Mouse (Mus musculus): Measurements from ENCODE around the gene Actr2.
"Not testable (repeated sequence)": the region's sequence is repeated elsewhere in the genome, so short reads cannot be mapped to it uniquely, and the experiment has no call there.

Gene Actr2

GRCm38 (mm10) chr11:20045586-20045985 is 67.1 kb downstream of the Actr2 start:
- DNase-seq (ENCODE audit: low spot score in 2 of 2) = no peak

DNA sequence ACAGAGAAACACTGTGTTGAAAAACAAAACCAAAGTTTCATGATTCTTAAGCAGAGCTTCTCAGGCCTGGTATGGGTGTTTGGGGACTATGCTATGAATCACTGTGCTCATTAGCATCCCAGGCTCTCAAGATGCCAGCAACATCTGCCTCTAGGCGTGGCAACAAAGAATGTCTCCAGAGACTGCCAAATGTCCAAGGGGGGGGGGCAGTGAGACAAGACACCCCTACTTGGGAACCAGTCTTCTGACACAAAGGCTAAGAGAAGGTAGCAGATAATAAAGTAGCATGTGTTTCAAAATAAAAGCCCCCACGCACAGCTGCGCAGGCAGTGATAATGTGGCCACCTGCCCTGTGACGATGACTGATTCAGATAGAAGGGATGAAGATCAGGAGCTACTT is 69.5 kb downstream of the Actr2 start:
- DNase-seq (ENCODE audit: low spot score in 2 of 2) = no peak

DNA sequence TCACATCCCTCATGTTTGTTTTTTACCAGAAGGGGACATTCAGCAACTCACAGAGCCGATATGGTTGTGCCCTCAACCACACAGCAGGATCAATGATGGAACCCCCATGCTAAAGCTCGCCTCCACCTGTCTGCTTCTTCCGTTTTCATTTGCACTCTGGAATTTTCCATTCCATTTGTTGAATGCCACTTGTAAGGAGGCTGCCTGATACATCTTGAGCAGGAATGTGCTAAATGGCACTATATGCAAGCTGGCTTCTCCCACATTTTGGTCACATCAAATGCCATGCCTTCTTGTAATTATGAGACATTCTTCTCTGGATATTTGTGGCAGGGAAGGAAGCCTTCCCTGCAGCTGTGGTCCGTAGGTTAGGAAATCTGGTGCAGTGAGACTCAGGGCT is 70.6 kb downstream of the Actr2 start:
- no peak for DNase-seq (ENCODE audit: low spot score in 2 of 2)

DNA sequence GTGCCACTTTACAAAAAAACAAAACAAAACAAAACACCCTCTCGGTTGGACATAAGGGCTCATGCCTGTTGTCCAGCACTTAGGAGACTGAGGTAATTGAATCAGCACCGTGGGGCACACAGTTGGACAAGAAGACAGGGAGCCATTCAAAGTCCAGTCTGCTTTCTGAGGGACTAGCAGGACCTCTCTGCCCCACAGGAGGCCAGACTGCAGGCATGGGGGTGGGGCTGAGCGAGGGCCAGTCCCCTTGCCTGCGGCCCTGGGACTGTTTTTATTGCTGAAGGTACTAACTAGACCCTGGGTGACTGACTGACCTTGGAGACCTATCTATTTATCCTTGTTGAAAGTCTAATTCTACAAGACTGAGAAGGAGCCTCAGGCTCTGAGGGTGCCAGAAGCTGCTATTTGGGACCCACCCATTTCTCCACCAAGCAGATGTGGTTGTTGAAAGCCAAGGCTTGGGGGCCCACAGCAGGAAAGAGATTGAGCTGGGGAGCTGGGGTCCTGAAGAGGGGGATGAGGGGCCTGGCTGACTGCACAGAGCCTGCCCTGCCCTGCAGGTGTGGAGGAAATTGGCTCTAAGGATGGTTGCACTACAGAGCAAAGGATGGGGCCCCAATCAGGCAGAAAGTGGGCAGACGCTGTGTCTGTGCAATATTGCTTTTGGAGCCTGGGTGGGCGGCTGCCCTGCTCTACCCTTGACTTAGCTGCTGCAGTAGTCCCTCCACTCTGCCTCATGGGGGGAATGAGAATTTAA is 71.4 kb downstream of the Actr2 start:
- no peak for DNase-seq (ENCODE audit: low spot score in 2 of 2)

DNA sequence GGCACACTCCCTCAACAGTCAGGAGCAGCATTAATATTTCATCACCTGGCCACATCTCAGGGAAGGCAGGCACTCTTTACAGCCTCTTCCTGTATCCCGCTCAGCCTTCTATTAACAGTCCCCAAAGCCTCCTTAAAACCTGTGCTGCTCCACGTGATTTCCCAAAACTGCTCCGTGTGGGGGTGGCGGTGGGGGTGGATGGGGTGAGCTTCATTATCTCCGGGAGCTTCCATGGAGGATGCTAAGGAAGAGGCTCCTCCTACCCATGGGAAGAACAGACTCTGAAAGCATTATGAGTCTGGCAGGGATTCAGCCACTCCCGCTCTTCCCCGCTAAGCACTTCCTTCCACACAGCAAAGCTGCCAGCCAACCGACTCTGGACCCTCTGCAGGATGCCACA is 74.0 kb downstream of the Actr2 start:
- peak in 1 of 2 experiments; percentile 62 for DNase-seq (ENCODE audit: low spot score in 2 of 2)

DNA sequence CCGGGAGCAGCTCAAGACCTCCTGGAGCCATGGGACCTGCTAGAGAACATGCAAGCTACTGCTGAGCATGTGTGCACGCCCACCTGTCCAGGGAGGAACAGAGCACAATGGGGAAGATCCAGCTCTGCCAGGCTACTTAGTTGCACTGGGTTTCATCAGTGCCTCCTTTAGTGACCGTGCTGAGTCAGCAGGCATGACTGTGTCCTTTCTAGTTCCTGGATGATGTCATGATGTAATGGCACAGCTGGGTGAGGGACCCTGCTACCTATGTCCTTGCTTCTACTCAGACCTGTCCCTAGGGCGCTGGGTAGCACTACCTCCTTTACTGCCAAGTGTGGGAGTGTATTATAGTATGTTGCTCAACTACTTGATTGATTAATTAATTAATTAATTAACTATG is 75.0 kb downstream of the Actr2 start:
- no peak for DNase-seq (ENCODE audit: low spot score in 2 of 2)

DNA sequence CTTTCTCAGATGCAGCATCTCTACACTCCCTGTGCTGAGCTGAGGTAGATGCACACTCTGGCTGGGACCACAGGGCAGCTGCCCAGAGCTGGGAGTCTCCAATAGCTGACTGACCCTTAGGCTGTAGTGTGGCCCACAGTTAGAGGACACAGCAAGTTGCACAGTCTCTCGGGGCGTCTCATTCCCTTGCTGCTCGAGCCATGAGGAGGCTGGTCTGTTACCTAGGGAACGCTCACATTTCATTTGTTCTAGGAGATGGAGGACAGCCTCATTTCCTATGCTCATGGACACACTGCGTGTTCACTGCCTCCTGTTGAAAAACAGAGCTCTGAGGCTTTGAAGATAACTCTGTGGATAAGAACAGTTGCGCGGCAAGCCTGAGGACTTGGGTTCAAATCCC is 76.7 kb downstream of the Actr2 start:
- DNase-seq (ENCODE audit: low spot score in 2 of 2) = no peak

GRCm38 (mm10) chr11:20035343-20035928 is 77.3 kb downstream of the Actr2 start:
- peak in 1 of 2 experiments; percentile 55 for DNase-seq (ENCODE audit: low spot score in 2 of 2)

DNA sequence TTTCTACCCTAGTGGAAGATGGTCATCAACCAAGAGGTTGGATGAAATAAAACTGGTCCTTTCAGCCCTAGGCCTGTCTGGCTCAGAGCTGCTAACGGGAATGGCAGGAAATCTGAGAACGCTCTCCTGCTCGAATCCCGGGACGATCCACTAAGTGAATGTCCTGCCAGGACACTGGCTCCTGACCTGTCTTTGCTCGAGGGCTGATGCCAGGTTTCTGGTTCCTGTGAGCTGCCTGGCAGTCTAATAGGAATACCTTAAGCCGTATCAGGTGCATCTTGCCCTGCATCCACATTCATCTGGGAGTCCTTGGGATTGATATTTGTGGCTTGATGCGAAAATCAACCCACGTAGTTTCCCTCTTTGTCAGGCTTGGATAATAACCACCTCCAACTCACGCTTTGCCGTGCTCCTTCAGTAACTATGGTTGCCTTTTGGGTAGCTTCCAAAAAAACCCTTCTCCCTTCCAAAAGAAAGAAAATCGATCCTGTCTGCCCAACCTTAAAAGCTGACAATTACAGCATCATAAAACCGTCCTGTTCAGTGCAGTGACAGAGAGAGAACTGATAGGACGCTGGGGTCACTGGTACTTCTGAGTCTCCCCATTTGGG is 78.3 kb downstream of the Actr2 start:
- no peak for DNase-seq (ENCODE audit: low spot score in 2 of 2)

DNA sequence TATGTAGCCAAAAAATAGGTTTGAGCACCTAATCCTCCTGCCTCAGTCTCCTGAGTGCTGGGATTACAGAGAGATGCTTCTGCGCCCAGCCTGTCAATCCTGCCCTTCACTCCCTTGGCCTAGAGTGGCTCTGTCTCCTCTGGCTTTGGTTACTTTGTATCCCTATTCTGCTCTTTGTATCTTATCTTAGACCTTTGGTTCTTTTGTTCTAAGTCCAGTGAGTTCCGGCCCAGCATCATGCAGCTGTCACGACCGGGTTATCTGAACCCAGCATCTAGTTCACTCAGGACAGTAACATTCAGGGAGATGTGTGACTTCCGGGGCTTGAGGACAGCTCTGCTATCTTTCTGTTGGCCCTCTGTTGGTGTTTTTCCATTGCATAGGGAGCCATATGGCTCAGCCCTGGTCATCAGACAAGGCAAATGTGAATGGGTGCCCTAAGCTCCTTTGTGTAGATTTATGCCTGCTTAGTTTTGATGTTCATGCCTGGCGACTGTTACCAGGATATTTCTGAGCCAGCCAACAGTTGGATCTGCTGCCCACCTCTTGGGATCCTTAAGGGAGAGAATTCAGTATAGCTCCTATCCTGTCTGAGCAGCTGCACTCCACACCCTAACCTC is 79.1 kb downstream of the Actr2 start:
- no peak for DNase-seq (ENCODE audit: low spot score in 2 of 2)

GRCm38 (mm10) chr11:20031536-20031935 is 81.2 kb downstream of the Actr2 start:
- no peak for DNase-seq (ENCODE audit: low spot score in 2 of 2)

DNA sequence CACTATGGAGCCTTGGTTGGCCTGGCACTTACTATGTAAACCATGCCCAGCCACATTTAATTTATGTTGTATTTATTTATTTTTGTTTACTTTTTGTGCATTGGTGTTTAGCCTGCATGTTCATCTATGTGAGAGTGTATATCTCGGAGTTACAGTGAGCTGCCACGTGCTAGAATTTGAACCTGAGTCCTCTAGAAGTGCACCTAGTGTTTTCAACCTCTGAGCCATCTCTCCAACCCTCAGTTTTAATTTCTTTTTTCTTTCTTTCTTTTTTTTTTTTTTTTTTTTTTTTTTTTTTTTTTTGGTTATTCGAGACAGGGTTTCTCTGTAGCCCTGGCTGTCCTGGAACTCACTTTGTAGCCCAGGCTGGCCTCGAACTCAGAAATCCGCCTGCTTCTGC is 81.7 kb downstream of the Actr2 start:
- DNase-seq (ENCODE audit: low spot score in 2 of 2) = not testable (repeated sequence)

DNA sequence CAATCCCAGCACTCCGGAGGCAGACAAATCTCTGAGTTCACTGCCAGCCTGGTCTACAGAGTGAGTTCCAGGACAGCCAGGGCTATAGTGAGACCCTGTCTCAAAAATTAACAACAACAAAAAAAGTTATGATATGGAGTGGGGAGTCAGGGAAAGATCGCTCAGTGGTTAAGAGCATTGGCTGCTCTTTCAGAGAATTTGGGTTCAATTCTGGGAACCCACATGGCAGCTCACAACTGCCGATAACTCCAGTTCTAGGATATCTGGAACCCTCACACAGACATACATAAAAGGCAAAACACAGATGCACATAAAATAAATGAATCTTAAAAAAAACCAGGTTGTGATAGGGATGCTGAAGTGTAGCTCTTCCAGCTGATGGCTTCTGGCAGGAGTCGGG is 83.7 kb downstream of the Actr2 start:
- DNase-seq (ENCODE audit: low spot score in 2 of 2) = no peak

- DNase-seq (ENCODE audit: low spot score in 2 of 2) = no peak
Measured at GRCm38 (mm10) chr11:20028396-20028795, 84.3 kb downstream of the Actr2 start.

- no peak for DNase-seq (ENCODE audit: low spot score in 2 of 2)
Measured at GRCm38 (mm10) chr11:20027719-20028118, 85.0 kb downstream of the Actr2 start.

- DNase-seq (ENCODE audit: low spot score in 2 of 2) = no peak
Measured at GRCm38 (mm10) chr11:20025899-20026298, 86.8 kb downstream of the Actr2 start.

GRCm38 (mm10) chr11:20022911-20023482 is 89.7 kb downstream of the Actr2 start:
- no peak for DNase-seq (ENCODE audit: low spot score in 2 of 2)

GRCm38 (mm10) chr11:20022462-20022861 is 90.3 kb downstream of the Actr2 start:
- DNase-seq (ENCODE audit: low spot score in 2 of 2) = no peak

GRCm38 (mm10) chr11:20020720-20021119 is 92.0 kb downstream of the Actr2 start:
- DNase-seq (ENCODE audit: low spot score in 2 of 2) = no peak

DNA sequence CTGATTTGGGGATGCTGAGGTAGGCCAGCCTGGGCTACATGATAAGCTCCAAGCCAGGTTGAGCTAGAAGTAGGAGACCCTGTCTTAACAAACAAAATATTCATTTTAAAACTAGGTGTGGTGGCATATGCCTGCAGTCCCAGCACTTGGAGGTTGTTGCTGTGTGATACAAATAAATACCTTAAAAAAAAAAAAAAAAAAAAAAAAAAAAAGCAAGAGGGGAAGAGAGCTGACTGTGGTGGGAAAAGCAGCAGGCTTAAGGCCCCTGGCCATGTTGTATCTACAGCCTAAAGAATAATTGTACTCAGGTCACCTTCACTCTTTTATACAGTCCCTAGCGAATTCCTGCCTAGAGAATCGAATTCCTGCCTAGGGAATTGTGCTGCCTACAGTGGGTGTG is 93.8 kb downstream of the Actr2 start:
- DNase-seq (ENCODE audit: low spot score in 2 of 2) = no peak

GRCm38 (mm10) chr11:20017937-20018336 is 94.8 kb downstream of the Actr2 start:
- DNase-seq (ENCODE audit: low spot score in 2 of 2) = no peak

GRCm38 (mm10) chr11:20013366-20013765 is 99.3 kb downstream of the Actr2 start:
- DNase-seq (ENCODE audit: low spot score in 2 of 2) = no peak

Measured in frontal cortex, postnatal 14 days (tissue).